Mouse (Mus musculus) C2C12 (cell line): Measurements from ENCODE around the gene Scube2. TPM values are rescaled to one million over a fixed set of nuclear protein-coding genes. Genes with fewer than 3 reads are reported as not detected.

Experiments
- H3K27me3 ChIP-seq: one replicate; pipeline ENCODE4 v1.6.1; 2011; ENCODE audit not compliant: control insufficient read depth, insufficient read depth, insufficient read length
- H3K36me3 ChIP-seq: one replicate; pipeline ENCODE4 v1.6.1; 2011; ENCODE audit not compliant: control insufficient read depth, insufficient read depth
- H3K4me3 ChIP-seq: one replicate; pipeline ENCODE4 v1.5.1; 2011; ENCODE audit warnings: mild to moderate bottlenecking, control low read depth; ENCODE audit not compliant: poor library complexity, insufficient read depth, severe bottlenecking
- H3K79me2 ChIP-seq: one replicate; pipeline ENCODE4 v1.6.1; 2011; ENCODE audit not compliant: control insufficient read depth, insufficient read depth
- H3K79me3 ChIP-seq: one replicate; pipeline ENCODE4 v1.6.1; 2011; ENCODE audit warnings: low read depth, control low read depth
- H3ac ChIP-seq: one replicate; pipeline ENCODE3; 2011; ENCODE audit warnings: low read depth; ENCODE audit not compliant: control insufficient read depth, insufficient read length
- CEBPB ChIP-seq: IDR thresholded peaks from one replicate; pipeline ENCODE4 v1.6.1; 2011; ENCODE audit warnings: low read depth, mild to moderate bottlenecking, control low read depth, moderate library complexity
- CTCF ChIP-seq: IDR thresholded peaks from one replicate; pipeline ENCODE4 v1.5.1; 2011; ENCODE audit not compliant: control insufficient read depth, insufficient read depth, insufficient read length
- FOSL1 ChIP-seq: IDR thresholded peaks from one replicate; pipeline ENCODE4 v1.8.0; 2011; ENCODE audit warnings: mild to moderate bottlenecking, low read length; ENCODE audit not compliant: poor library complexity, insufficient read depth, severe bottlenecking
- MAX ChIP-seq: IDR thresholded peaks from one replicate; pipeline ENCODE4 v1.6.1; 2011; ENCODE audit warnings: mild to moderate bottlenecking, control low read depth
- MYOD1 ChIP-seq: IDR thresholded peaks from one replicate; pipeline ENCODE4 v1.6.1; 2011; ENCODE audit warnings: low read depth; ENCODE audit not compliant: control insufficient read depth, insufficient read length
- MYOG ChIP-seq: IDR thresholded peaks from one replicate; pipeline ENCODE4 v1.6.1; 2011; ENCODE audit not compliant: control insufficient read depth, insufficient read length; ENCODE audit errors: extremely low read depth
- USF1 ChIP-seq: IDR thresholded peaks from one replicate; pipeline ENCODE4 v1.6.1; 2011; ENCODE audit warnings: low read depth, mild to moderate bottlenecking, control low read depth, moderate library complexity
- polyA plus RNA-seq: library from polyadenylated mRNA; unstranded; fragments of >200 nt; fragmentation: generic; extraction: Trizol; gene quantifications from one replicate; pipeline ENCODE4 v1.2.1, GENCODE M21; 2012; ENCODE audit warnings: missing spikeins

Gene Scube2
- polyA plus RNA-seq, 1 experiment, result 0.06 TPM

GRCm38 (mm10) chr7:109790818-109791217 lies 74.7 kb downstream of the Scube2 start:
- Histone ChIP-seq H3K79me2 (no peaks in the 10 kb centered on the region), H3K27me3 (peaks cover 10% of the 10 kb centered on the region), H3ac (no peak overlapping the region), H3K4me3 (no peak overlapping the region), H3K79me3 (no peaks in the 10 kb centered on the region), H3K36me3 (no peaks in the 10 kb centered on the region)
- TF ChIP-seq CEBPB, result no peak
- no peak for TF ChIP-seq CTCF
- TF ChIP-seq MYOD1, result no peak
- TF ChIP-seq MYOG, result no peak
- TF ChIP-seq FOSL1, result no peak
- TF ChIP-seq USF1, result no peak
- no peak for TF ChIP-seq MAX

GRCm38 (mm10) chr7:109787860-109788259 lies 77.6 kb downstream of the Scube2 start:
- peaks cover 21% of the 10 kb centered on the region for H3K27me3 ChIP-seq
- H3K79me3 ChIP-seq, result no peaks in the 10 kb centered on the region
- H3K4me3 ChIP-seq, result no peak overlapping the region
- H3K36me3 ChIP-seq, result no peaks in the 10 kb centered on the region
- no peak overlapping the region for H3ac ChIP-seq
- H3K79me2 ChIP-seq, result no peaks in the 10 kb centered on the region
- TF ChIP-seq MAX, result no peak
- no peak for TF ChIP-seq MYOD1
- no peak for TF ChIP-seq USF1
- TF ChIP-seq CEBPB, result no peak
- no peak for TF ChIP-seq MYOG
- TF ChIP-seq CTCF, result no peak
- TF ChIP-seq FOSL1, result no peak

- Histone ChIP-seq H3K4me3 (no peak overlapping the region), H3K36me3 (no peaks in the 10 kb centered on the region), H3K27me3 (peaks cover 38% of the 10 kb centered on the region), H3ac (no peak overlapping the region), H3K79me3 (no peaks in the 10 kb centered on the region), H3K79me2 (no peaks in the 10 kb centered on the region)
- TF ChIP-seq CEBPB (no peak), MAX (no peak), CTCF (no peak), MYOD1 (no peak), USF1 (no peak), FOSL1 (no peak), MYOG (no peak)
Measured at GRCm38 (mm10) chr7:109783281-109783680, 82.2 kb downstream of the Scube2 start.

GRCm38 (mm10) chr7:109781470-109782203 lies 83.8 kb downstream of the Scube2 start, which contains the start of gene Nrip3:
Gene Nrip3 (minus strand): TSS chr7:109782025.
- Histone ChIP-seq H3ac (no peak within 1 kb of the TSS), H3K79me3 (no peaks in the 10 kb centered on the region), H3K36me3 (no peaks in the 10 kb centered on the region), H3K79me2 (no peaks in the 10 kb centered on the region), H3K27me3 (peaks cover 38% of the 10 kb centered on the region), H3K4me3 (no peak within 1 kb of the TSS)
- no peak for TF ChIP-seq USF1
- TF ChIP-seq MYOD1, result no peak
- no peak for TF ChIP-seq MYOG
- no peak for TF ChIP-seq MAX
- TF ChIP-seq CEBPB, result no peak
- TF ChIP-seq FOSL1, result no peak
- no peak for TF ChIP-seq CTCF

- Histone ChIP-seq H3K27me3 (peaks cover 38% of the 10 kb centered on the region), H3K4me3 (no peak overlapping the region), H3K79me2 (no peaks in the 10 kb centered on the region)
Measured at GRCm38 (mm10) chr7:109781087-109781469, 84.4 kb downstream of the Scube2 start.

More at GRCm38 (mm10) chr7:109781087-109781469, 84.4 kb downstream of the Scube2 start:
- no peaks in the 10 kb centered on the region for H3K36me3 ChIP-seq
- no peak overlapping the region for H3ac ChIP-seq
- TF ChIP-seq USF1 (no peak), CEBPB (no peak), CTCF (no peak), MYOD1 (no peak), MYOG (no peak), FOSL1 (no peak), MAX (no peak)
- no peaks in the 10 kb centered on the region for H3K79me3 ChIP-seq
